Mouse (Mus musculus): Measurements from ENCODE around the gene Tmem33. TPM values are rescaled to one million over a fixed set of nuclear protein-coding genes. Genes with fewer than 3 reads are reported as not detected.

Tmem33 gene
- polyA plus RNA-seq, 1 experiment from 2014 or later = 82.9 TPM

DNA sequence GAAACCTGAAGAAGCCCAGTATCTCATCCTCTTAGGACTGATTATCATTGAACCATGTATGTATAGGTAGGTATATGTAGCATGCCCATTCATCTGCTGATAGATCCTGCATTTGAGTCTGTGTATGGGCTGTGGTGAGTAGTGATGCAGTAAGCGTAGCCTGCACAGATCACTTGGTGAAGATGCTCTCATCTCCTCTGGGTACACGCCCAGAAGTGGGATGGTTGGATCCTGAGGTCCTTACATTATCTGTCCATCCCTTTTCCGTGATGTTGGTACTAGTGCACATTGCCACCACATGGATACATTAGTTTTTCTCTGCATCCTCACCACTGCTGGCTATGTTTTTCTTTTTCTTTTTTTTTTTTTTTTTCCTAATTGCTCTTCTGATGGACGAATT is 19.5 kb downstream of the Tmem33 start:
- ATAC-seq = no peak
- Histone ChIP-seq H3K9me3 (ENCODE audit: control insufficient read depth, low read length) (no peaks in the 10 kb centered on the region), H3K9ac (replicated peaks; ENCODE audit: low read depth, low read length) (no peak overlapping the region), H3K27ac (ENCODE audit: low read length) (no peak overlapping the region), H3K4me1 (replicated peaks; ENCODE audit: control insufficient read depth, insufficient read depth, low read length) (no peaks in the 10 kb centered on the region), H3K4me3 (replicated peaks; ENCODE audit: low read length) (no peak overlapping the region), H3K4me2 (ENCODE audit: low read length) (no peak overlapping the region), H3K27me3 (replicated peaks; ENCODE audit: control insufficient read depth, insufficient read depth, low read length) (no peaks in the 10 kb centered on the region), H3K36me3 (ENCODE audit: control insufficient read depth, insufficient read depth) (peaks cover 11% of the 10 kb centered on the region)
- 96% methylated on average over 4 of the region's 4 CpGs for whole genome bisulfite sequencing

DNA sequence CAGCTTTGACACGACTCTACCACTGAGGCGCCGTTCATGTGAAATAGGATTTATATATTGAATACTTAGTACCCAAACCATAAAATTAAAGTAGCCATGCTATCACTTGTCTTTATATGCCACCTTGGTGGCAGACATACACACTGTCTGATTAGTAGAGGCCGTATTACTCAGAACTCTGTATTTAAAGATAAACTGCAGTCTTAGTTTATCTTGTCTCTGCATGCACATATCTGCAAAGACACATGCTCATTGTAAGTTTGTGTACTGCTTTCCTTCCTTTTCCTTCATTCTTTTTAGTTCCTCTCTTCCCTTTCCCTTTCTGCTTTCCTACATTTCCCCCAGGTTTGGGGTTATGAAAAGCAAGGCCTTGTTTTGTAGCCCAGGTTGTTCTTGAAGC is 20.0 kb downstream of the Tmem33 start:
- H3K9me3 ChIP-seq (ENCODE audit: control insufficient read depth, low read length) = no peaks in the 10 kb centered on the region
- ATAC-seq = no peak
- H3K4me3 ChIP-seq (replicated peaks; ENCODE audit: low read length) = no peak overlapping the region
- H3K27me3 ChIP-seq (replicated peaks; ENCODE audit: control insufficient read depth, insufficient read depth, low read length) = no peaks in the 10 kb centered on the region
- WGBS = 96% methylated on average over 4 of the region's 4 CpGs
- peaks cover 13% of the 10 kb centered on the region for H3K36me3 ChIP-seq (ENCODE audit: control insufficient read depth, insufficient read depth)
- H3K4me1 ChIP-seq (replicated peaks; ENCODE audit: control insufficient read depth, insufficient read depth, low read length) = no peaks in the 10 kb centered on the region
- no peak overlapping the region for H3K9ac ChIP-seq (replicated peaks; ENCODE audit: low read depth, low read length)
- H3K4me2 ChIP-seq (ENCODE audit: low read length) = no peak overlapping the region
- H3K27ac ChIP-seq (ENCODE audit: low read length) = no peak overlapping the region

- H3K9me3 ChIP-seq (ENCODE audit: control insufficient read depth, low read length) = no peaks in the 10 kb centered on the region
- no peaks in the 10 kb centered on the region for H3K27me3 ChIP-seq (replicated peaks; ENCODE audit: control insufficient read depth, insufficient read depth, low read length)
- peaks cover 5% of the 10 kb centered on the region; the same call in 1 of the 2 replicates for H3K36me3 ChIP-seq (ENCODE audit: control insufficient read depth, insufficient read depth)
- ATAC-seq = no peak
- no peaks in the 10 kb centered on the region for H3K4me1 ChIP-seq (replicated peaks; ENCODE audit: control insufficient read depth, insufficient read depth, low read length)
- H3K9ac ChIP-seq (replicated peaks; ENCODE audit: low read depth, low read length) = no peak overlapping the region
- no peak overlapping the region for H3K27ac ChIP-seq (ENCODE audit: low read length)
- no peak overlapping the region for H3K4me2 ChIP-seq (ENCODE audit: low read length)
- H3K4me3 ChIP-seq (replicated peaks; ENCODE audit: low read length) = no peak overlapping the region
- WGBS = 88% methylated on average over 3 of the region's 3 CpGs
These were observed 34.7 kb downstream of the Tmem33 start for GRCm38 (mm10) chr5:67295029-67295428.

- no peaks in the 10 kb centered on the region for H3K9me3 ChIP-seq (ENCODE audit: control insufficient read depth, low read length)
- H3K36me3 ChIP-seq (ENCODE audit: control insufficient read depth, insufficient read depth) = peaks cover 4% of the 10 kb centered on the region; the same call in 1 of the 2 replicates
- no peak overlapping the region for H3K4me3 ChIP-seq (replicated peaks; ENCODE audit: low read length)
- H3K27me3 ChIP-seq (replicated peaks; ENCODE audit: control insufficient read depth, insufficient read depth, low read length) = no peaks in the 10 kb centered on the region
- WGBS = 74% methylated on average over 6 of the region's 6 CpGs
- no peaks in the 10 kb centered on the region for H3K4me1 ChIP-seq (replicated peaks; ENCODE audit: control insufficient read depth, insufficient read depth, low read length)
- H3K27ac ChIP-seq (ENCODE audit: low read length) = no peak overlapping the region
- ATAC-seq = no peak
- H3K4me2 ChIP-seq (ENCODE audit: low read length) = no peak overlapping the region
- H3K9ac ChIP-seq (replicated peaks; ENCODE audit: low read depth, low read length) = no peak overlapping the region
These were observed 35.3 kb downstream of the Tmem33 start for GRCm38 (mm10) chr5:67295682-67296081.

GRCm38 (mm10) chr5:67296171-67296570 is 35.8 kb downstream of the Tmem33 start:
- 89% methylated on average over 1 of the region's 1 CpGs for WGBS
- Histone ChIP-seq H3K27ac (ENCODE audit: low read length) (no peak overlapping the region), H3K4me2 (ENCODE audit: low read length) (no peak overlapping the region), H3K36me3 (ENCODE audit: control insufficient read depth, insufficient read depth) (peaks cover 4% of the 10 kb centered on the region; the same call in 1 of the 2 replicates), H3K9ac (replicated peaks; ENCODE audit: low read depth, low read length) (no peak overlapping the region), H3K4me1 (replicated peaks; ENCODE audit: control insufficient read depth, insufficient read depth, low read length) (no peaks in the 10 kb centered on the region), H3K9me3 (ENCODE audit: control insufficient read depth, low read length) (no peaks in the 10 kb centered on the region), H3K4me3 (replicated peaks; ENCODE audit: low read length) (no peak overlapping the region), H3K27me3 (replicated peaks; ENCODE audit: control insufficient read depth, insufficient read depth, low read length) (no peaks in the 10 kb centered on the region)
- ATAC-seq = no peak

- Histone ChIP-seq H3K9ac (replicated peaks; ENCODE audit: low read depth, low read length) (no peak overlapping the region), H3K9me3 (ENCODE audit: control insufficient read depth, low read length) (no peaks in the 10 kb centered on the region), H3K36me3 (ENCODE audit: control insufficient read depth, insufficient read depth) (peaks cover 4% of the 10 kb centered on the region; the same call in 1 of the 2 replicates), H3K4me1 (replicated peaks; ENCODE audit: control insufficient read depth, insufficient read depth, low read length) (no peaks in the 10 kb centered on the region), H3K4me3 (replicated peaks; ENCODE audit: low read length) (no peak overlapping the region), H3K27ac (ENCODE audit: low read length) (no peak overlapping the region), H3K4me2 (ENCODE audit: low read length) (no peak overlapping the region), H3K27me3 (replicated peaks; ENCODE audit: control insufficient read depth, insufficient read depth, low read length) (no peaks in the 10 kb centered on the region)
- WGBS = 87% methylated on average over 5 of the region's 5 CpGs
- no peak for ATAC-seq
These were observed 36.9 kb downstream of the Tmem33 start for GRCm38 (mm10) chr5:67297026-67297813.

- no peaks in the 10 kb centered on the region for H3K27me3 ChIP-seq (replicated peaks; ENCODE audit: control insufficient read depth, insufficient read depth, low read length)
- H3K9ac ChIP-seq (replicated peaks; ENCODE audit: low read depth, low read length) = no peak overlapping the region
- H3K4me3 ChIP-seq (replicated peaks; ENCODE audit: low read length) = no peak overlapping the region
- 97% methylated on average over 6 of the region's 6 CpGs for WGBS
- no peak overlapping the region for H3K27ac ChIP-seq (ENCODE audit: low read length)
- no peak for ATAC-seq
- no peak overlapping the region for H3K4me2 ChIP-seq (ENCODE audit: low read length)
- H3K9me3 ChIP-seq (ENCODE audit: control insufficient read depth, low read length) = no peaks in the 10 kb centered on the region
- no peaks in the 10 kb centered on the region for H3K4me1 ChIP-seq (replicated peaks; ENCODE audit: control insufficient read depth, insufficient read depth, low read length)
- H3K36me3 ChIP-seq (ENCODE audit: control insufficient read depth, insufficient read depth) = peaks cover 2% of the 10 kb centered on the region; the same call in 1 of the 2 replicates
These were observed 39.6 kb downstream of the Tmem33 start for GRCm38 (mm10) chr5:67299847-67300412.

DNA sequence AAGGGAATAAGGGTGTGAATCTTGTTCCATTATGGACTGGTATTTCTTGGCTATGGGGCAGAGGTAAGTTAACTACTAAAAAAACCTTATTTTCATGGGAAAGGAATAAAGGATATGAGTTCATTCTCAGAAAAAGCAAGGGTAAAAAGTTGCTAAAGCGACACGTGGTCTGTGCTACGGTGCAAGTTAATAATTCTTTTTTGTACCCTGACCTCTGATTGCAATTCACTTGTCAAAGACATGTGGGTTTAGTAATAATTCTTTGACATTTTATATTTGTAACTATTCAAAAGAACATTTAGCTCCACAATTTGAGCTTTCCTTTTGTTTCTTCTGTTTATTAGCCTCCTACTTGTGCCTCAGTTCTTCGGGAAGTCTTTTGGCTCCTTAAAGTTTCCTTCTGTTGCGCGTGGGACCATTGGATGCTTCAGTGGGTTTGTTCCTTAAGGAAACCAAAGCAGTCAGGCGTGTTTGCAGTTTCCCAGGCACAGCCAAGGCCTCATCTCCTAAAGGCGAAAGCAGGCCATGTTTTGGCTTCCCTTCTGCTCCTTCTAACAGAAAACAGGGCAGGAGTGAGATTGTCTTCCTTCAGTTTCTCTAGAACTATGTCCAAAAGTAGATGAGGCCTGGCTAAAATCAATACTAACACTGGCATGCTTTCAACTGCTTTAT is 40.7 kb downstream of the Tmem33 start:
- Histone ChIP-seq H3K4me1 (replicated peaks; ENCODE audit: control insufficient read depth, insufficient read depth, low read length) (no peaks in the 10 kb centered on the region), H3K4me3 (replicated peaks; ENCODE audit: low read length) (no peak overlapping the region), H3K27ac (ENCODE audit: low read length) (no peak overlapping the region), H3K4me2 (ENCODE audit: low read length) (no peak overlapping the region), H3K27me3 (replicated peaks; ENCODE audit: control insufficient read depth, insufficient read depth, low read length) (no peaks in the 10 kb centered on the region), H3K9me3 (ENCODE audit: control insufficient read depth, low read length) (no peaks in the 10 kb centered on the region), H3K9ac (replicated peaks; ENCODE audit: low read depth, low read length) (no peak overlapping the region), H3K36me3 (ENCODE audit: control insufficient read depth, insufficient read depth) (peaks cover 2% of the 10 kb centered on the region; the same call in 1 of the 2 replicates)
- ATAC-seq = no peak
- 96% methylated on average over 8 of the region's 8 CpGs for WGBS

GRCm38 (mm10) chr5:67301722-67302331 is 41.5 kb downstream of the Tmem33 start:
- ATAC-seq = no peak
- 92% methylated on average over 6 of the region's 8 CpGs for WGBS
- no peak overlapping the region for H3K4me2 ChIP-seq (ENCODE audit: low read length)

More at GRCm38 (mm10) chr5:67301722-67302331, 41.5 kb downstream of the Tmem33 start:
- Histone ChIP-seq H3K27me3 (replicated peaks; ENCODE audit: control insufficient read depth, insufficient read depth, low read length) (no peaks in the 10 kb centered on the region), H3K36me3 (ENCODE audit: control insufficient read depth, insufficient read depth) (no peaks in the 10 kb centered on the region), H3K4me3 (replicated peaks; ENCODE audit: low read length) (no peak overlapping the region), H3K9ac (replicated peaks; ENCODE audit: low read depth, low read length) (no peak overlapping the region), H3K27ac (ENCODE audit: low read length) (no peak overlapping the region), H3K4me1 (replicated peaks; ENCODE audit: control insufficient read depth, insufficient read depth, low read length) (no peaks in the 10 kb centered on the region), H3K9me3 (ENCODE audit: control insufficient read depth, low read length) (no peaks in the 10 kb centered on the region)
